Mouse (Mus musculus): ENCODE measurements around the gene Golga2. TPM values are rescaled to one million over a fixed set of nuclear protein-coding genes. Genes with fewer than 3 reads are reported as not detected.

Gene Golga2
- polyA plus RNA-seq, 1 experiment from 2014 or later: 18.8 TPM

DNA sequence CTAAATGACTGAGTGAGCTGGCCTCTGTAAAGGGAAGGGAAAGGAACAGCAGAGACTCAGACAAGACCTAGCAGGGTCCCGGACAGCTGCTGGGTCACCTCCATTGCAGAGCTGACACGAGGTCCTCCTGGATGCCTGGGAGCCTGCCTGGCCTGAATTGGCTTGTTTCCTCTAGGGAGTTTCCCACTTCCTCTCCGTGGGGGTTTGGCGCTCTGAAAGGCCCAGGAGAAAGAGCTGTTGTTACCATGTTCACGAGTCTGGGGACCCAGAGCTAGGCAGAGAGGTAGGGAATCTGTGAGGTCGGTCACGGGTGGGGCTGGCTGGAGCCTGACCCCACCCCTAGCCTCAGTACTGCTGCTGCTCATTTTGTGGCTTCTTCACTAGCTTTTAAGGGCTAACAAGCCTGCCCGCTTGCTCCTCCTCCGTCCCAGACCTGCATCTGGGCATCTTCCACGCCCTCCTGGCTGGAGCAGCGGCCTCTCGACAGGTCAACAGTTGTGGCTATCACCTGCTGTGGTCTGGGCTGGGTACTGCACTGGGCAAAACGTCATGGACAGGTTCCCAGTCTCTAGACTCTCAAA lies 63.4 kb downstream of the Golga2 start:
- 48% methylated on average over 13 of the region's 13 CpGs for WGBS
- H3K9me3 ChIP-seq (ENCODE audit: control insufficient read depth, low read length): no peaks in the 10 kb centered on the region
- DNase-seq (ENCODE audit: low spot score) (no peak), ATAC-seq (replicated peaks; ENCODE audit: low FRiP score) (no peak)
- H3K27ac ChIP-seq (ENCODE audit: low read depth, low read length): no peak overlapping the region
- H3K4me1 ChIP-seq (replicated peaks; ENCODE audit: control insufficient read depth, insufficient read depth, low read length): peaks cover 17% of the 10 kb centered on the region
- H3K4me2 ChIP-seq: no peak overlapping the region
- H3K9ac ChIP-seq (ENCODE audit: low read depth, low read length): no peak overlapping the region
- no peaks in the 10 kb centered on the region for H3K36me3 ChIP-seq (ENCODE audit: control insufficient read depth, insufficient read depth, low read length)
- no peak overlapping the region for H3K4me3 ChIP-seq (ENCODE audit: low read depth, low read length)
- H3K27me3 ChIP-seq (replicated peaks; ENCODE audit: control insufficient read depth, insufficient read depth, low read length): peaks cover 43% of the 10 kb centered on the region

DNA sequence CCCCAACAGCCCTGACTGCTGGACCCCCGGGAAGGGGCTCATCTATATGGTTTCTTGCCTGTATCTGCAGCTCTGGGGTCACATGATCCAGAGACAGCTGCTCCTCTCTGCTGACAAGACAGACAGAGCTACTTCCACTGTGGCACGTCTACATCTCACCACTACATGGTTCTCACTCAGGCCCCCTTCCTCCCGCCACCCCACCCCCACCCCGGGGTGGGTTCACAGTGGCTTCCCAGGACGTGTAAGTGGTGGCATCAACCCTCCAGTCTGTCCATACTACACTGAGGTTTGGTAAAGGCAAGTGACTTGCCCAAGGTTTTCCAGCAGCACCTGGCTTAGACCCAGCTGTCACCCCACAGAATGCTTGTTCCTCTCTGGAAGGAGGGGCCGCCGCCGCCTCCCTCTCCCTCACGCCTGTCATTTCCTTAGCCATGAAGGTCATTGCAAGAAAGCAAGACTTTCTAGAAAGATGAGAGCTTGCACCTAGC lies 64.3 kb downstream of the Golga2 start:
- peak overlapping the region; percentile 98 for H3K4me2 ChIP-seq
- H3K4me1 ChIP-seq (replicated peaks; ENCODE audit: control insufficient read depth, insufficient read depth, low read length): peaks cover 17% of the 10 kb centered on the region
- no peak for DNase-seq (ENCODE audit: low spot score)
- ATAC-seq (replicated peaks; ENCODE audit: low FRiP score): no peak
- peaks cover 43% of the 10 kb centered on the region for H3K27me3 ChIP-seq (replicated peaks; ENCODE audit: control insufficient read depth, insufficient read depth, low read length)
- WGBS: 49% methylated on average over 9 of the region's 9 CpGs
- H3K9me3 ChIP-seq (ENCODE audit: control insufficient read depth, low read length): no peaks in the 10 kb centered on the region
- H3K36me3 ChIP-seq (ENCODE audit: control insufficient read depth, insufficient read depth, low read length): no peaks in the 10 kb centered on the region
- H3K27ac ChIP-seq (ENCODE audit: low read depth, low read length): no peak overlapping the region
- H3K4me3 ChIP-seq (ENCODE audit: low read depth, low read length): peak overlapping the region; percentile 63
- H3K9ac ChIP-seq (ENCODE audit: low read depth, low read length): no peak overlapping the region

DNA sequence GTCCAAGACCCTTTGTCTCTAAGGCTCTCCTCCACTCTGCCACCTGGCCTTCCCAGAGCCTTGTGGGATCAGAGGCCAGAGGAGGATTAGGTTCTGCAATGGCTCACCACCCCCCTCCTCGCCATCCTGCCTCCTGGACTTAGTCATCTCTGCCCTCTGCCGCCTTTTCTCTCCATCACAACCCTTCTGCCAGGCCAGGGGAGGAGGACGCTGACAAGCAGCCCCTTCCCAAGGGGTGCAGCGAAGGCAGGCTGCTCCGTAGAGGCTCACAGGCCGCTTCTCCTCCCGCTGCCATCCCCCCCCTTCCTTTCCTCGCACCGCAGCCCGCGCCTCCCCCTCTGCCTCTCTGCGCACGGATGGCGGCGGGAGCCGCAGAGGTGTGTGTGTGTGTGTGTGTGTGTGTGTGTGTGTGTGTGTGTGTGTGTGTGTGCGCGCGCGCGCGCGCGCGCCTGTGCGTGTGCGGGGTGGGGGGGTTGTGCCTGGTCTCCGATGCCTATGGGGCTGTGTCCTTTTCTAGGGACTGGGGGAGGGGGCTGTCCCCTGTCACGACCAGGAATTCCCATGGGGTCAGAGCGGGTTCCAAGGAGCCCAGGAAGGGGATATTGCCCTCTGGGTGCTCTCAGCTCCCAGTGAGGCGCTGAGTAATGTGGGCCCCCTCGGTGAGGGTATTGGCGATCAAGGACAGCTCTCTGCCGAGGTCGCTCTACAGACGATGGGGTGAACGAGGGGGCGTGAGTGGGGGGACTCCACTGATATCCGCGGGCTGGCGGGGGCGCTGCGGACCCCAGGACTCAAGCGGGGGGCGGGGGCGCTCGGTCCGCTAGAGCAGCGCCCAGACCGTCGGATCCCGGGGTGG lies 65.2 kb downstream of the Golga2 start, which contains the start of gene Ciz1:
Gene Ciz1, plus strand, starts transcription at position 177 of the 856 bp plus-strand sequence.
- Histone ChIP-seq H3K27me3 (replicated peaks; ENCODE audit: control insufficient read depth, insufficient read depth, low read length) (peaks cover 39% of the 10 kb centered on the region), H3K4me2 (peak within 1 kb of the TSS; percentile 98), H3K27ac (ENCODE audit: low read depth, low read length) (no peak within 1 kb of the TSS), H3K4me1 (replicated peaks; ENCODE audit: control insufficient read depth, insufficient read depth, low read length) (peaks cover 17% of the 10 kb centered on the region), H3K9ac (ENCODE audit: low read depth, low read length) (peak within 1 kb of the TSS; percentile 67), H3K4me3 (ENCODE audit: low read depth, low read length) (peak within 1 kb of the TSS; percentile 63), H3K36me3 (ENCODE audit: control insufficient read depth, insufficient read depth, low read length) (no peaks in the 10 kb centered on the region), H3K9me3 (ENCODE audit: control insufficient read depth, low read length) (no peaks in the 10 kb centered on the region)
- WGBS: 3% methylated on average over 47 of the region's 52 CpGs
- DNase-seq (ENCODE audit: low spot score) (no peak), ATAC-seq (replicated peaks; ENCODE audit: low FRiP score) (peak; percentile 24)

DNA sequence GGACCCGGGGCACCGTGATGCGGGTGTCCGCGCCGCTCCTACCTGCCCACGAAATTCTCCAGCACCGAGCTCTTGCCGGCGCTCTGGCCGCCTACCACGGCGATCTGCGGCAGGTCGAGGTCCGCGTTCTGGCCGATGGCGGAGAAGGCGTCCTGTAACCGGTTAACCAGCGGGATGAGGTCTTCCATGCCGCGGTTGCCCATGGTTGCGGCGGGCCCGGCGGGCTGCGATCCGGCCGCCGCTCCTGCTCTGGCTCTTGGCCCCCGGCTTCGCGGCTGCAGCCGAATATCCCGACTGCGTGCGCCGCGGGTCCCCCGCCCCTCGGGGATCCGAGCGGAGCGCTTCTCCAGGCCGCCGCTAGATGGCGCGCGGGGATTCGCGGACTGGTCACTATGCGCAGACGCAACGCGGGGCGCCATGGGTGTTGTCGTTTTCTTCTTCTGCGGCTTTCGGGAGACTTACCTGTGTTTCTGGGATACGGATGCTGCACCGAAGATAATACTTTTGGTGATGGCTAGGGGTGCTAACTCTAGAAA lies 65.9 kb downstream of the Golga2 start, which contains the start of gene Dnm1:
Gene Dnm1, minus strand, starts transcription at position 332 of the 536 bp plus-strand sequence.
- Histone ChIP-seq H3K27ac (ENCODE audit: low read depth, low read length) (no peak within 1 kb of the TSS), H3K36me3 (ENCODE audit: control insufficient read depth, insufficient read depth, low read length) (no peaks in the 10 kb centered on the region), H3K4me3 (ENCODE audit: low read depth, low read length) (peak within 1 kb of the TSS; percentile 63), H3K4me1 (replicated peaks; ENCODE audit: control insufficient read depth, insufficient read depth, low read length) (peaks cover 17% of the 10 kb centered on the region), H3K4me2 (peak within 1 kb of the TSS; percentile 98), H3K9me3 (ENCODE audit: control insufficient read depth, low read length) (no peaks in the 10 kb centered on the region), H3K27me3 (replicated peaks; ENCODE audit: control insufficient read depth, insufficient read depth, low read length) (peaks cover 38% of the 10 kb centered on the region), H3K9ac (ENCODE audit: low read depth, low read length) (peak within 1 kb of the TSS; percentile 67)
- DNase-seq (ENCODE audit: low spot score): peak; percentile 91
- peak; percentile 79 for ATAC-seq (replicated peaks; ENCODE audit: low FRiP score)
- WGBS: under 1% methylated on average over 63 of the region's 63 CpGs

DNA sequence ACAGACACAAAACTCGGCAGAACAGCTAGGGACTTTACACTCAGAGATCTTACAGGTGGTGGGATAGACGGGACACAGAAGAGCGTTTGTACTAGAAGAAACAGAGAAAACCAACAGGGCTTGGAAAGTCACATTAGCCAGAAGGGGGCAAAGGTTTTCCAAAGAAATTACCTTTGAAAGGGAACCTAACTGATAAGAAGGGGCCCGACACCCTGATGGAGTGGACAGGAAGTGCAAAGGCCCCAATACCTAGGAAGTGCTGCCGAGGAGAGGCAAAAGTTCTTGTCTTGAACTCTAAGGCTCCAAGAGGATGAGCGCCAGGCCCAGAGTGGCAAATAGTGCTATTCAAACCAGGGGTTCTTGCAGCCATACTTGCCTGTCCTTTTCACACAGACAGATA lies 66.7 kb downstream of the Golga2 start:
- 41% methylated on average over 6 of the region's 6 CpGs for WGBS
- Histone ChIP-seq H3K9ac (ENCODE audit: low read depth, low read length) (no peak overlapping the region), H3K27me3 (replicated peaks; ENCODE audit: control insufficient read depth, insufficient read depth, low read length) (peaks cover 34% of the 10 kb centered on the region), H3K9me3 (ENCODE audit: control insufficient read depth, low read length) (no peaks in the 10 kb centered on the region), H3K4me1 (replicated peaks; ENCODE audit: control insufficient read depth, insufficient read depth, low read length) (peaks cover 17% of the 10 kb centered on the region), H3K27ac (ENCODE audit: low read depth, low read length) (no peak overlapping the region), H3K4me2 (peak overlapping the region; percentile 98), H3K36me3 (ENCODE audit: control insufficient read depth, insufficient read depth, low read length) (no peaks in the 10 kb centered on the region), H3K4me3 (ENCODE audit: low read depth, low read length) (no peak overlapping the region)
- no peak for DNase-seq (ENCODE audit: low spot score)
- ATAC-seq (replicated peaks; ENCODE audit: low FRiP score): no peak

DNA sequence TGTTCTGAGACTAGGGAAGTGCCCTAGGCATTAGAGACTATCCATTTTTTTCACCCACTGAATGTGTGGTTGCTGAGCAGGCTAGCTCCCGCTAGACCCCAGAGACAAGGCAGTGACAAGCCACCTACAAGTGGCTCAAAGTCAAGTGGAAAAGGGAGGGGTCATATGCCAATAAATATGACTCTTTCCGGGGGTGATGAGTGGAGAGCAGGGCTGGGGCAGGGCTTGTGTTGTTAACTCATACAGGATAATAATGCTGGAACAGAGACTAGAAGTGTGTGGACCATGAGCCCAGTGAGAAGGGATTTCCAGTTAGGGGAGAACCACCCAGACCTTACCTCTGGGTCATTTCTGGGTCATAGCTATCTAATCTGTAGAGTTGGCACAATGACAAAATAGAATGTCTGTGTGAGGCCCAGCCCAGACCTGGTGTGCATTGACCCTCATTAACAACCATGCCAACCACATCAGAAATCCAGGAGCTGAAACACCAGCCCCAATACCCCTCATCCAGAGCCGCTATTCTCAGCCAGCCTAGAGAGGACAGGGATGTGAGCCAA lies 67.2 kb downstream of the Golga2 start:
- Histone ChIP-seq H3K4me3 (ENCODE audit: low read depth, low read length) (no peak overlapping the region), H3K9me3 (ENCODE audit: control insufficient read depth, low read length) (no peaks in the 10 kb centered on the region), H3K4me1 (replicated peaks; ENCODE audit: control insufficient read depth, insufficient read depth, low read length) (peaks cover 17% of the 10 kb centered on the region), H3K4me2 (no peak overlapping the region), H3K9ac (ENCODE audit: low read depth, low read length) (no peak overlapping the region), H3K27me3 (replicated peaks; ENCODE audit: control insufficient read depth, insufficient read depth, low read length) (peaks cover 32% of the 10 kb centered on the region), H3K27ac (ENCODE audit: low read depth, low read length) (no peak overlapping the region), H3K36me3 (ENCODE audit: control insufficient read depth, insufficient read depth, low read length) (no peaks in the 10 kb centered on the region)
- ATAC-seq (replicated peaks; ENCODE audit: low FRiP score) (no peak), DNase-seq (ENCODE audit: low spot score) (no peak)
- WGBS: 75% methylated on average over 3 of the region's 3 CpGs

DNA sequence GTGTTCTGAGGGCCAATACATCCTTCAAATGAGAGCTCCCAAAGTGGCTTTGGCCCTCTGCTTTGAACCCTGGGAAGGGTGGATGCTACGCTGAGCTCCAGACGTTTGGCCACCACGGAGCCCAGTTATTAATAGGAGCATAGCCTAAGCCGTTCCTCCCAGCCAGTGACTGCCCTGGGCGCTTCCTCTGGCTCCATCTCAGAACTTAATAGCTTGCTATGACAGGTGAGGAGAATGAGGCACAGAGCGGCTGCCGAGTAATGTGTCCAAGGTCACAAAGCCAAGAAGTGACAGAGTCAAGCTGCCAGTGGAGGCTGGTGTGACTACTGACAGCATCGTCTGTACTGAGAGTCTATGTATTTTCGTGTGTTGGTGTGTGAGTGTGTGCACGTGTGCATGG lies 69.0 kb downstream of the Golga2 start:
- no peaks in the 10 kb centered on the region for H3K9me3 ChIP-seq (ENCODE audit: control insufficient read depth, low read length)
- peaks cover 18% of the 10 kb centered on the region for H3K27me3 ChIP-seq (replicated peaks; ENCODE audit: control insufficient read depth, insufficient read depth, low read length)
- DNase-seq (ENCODE audit: low spot score) (no peak), ATAC-seq (replicated peaks; ENCODE audit: low FRiP score) (no peak)
- 75% methylated on average over 10 of the region's 10 CpGs for WGBS
- no peak overlapping the region for H3K27ac ChIP-seq (ENCODE audit: low read depth, low read length)
- H3K4me1 ChIP-seq (replicated peaks; ENCODE audit: control insufficient read depth, insufficient read depth, low read length): peaks cover 23% of the 10 kb centered on the region
- H3K4me3 ChIP-seq (ENCODE audit: low read depth, low read length): no peak overlapping the region
- no peaks in the 10 kb centered on the region for H3K36me3 ChIP-seq (ENCODE audit: control insufficient read depth, insufficient read depth, low read length)
- no peak overlapping the region for H3K9ac ChIP-seq (ENCODE audit: low read depth, low read length)
- no peak overlapping the region for H3K4me2 ChIP-seq

All from liver, embryonic 11.5 days (tissue).